Mouse (Mus musculus) spleen, postnatal 36 days (tissue): ENCODE results near the gene Platr17.

ENCODE experiments used
- DNase-seq, 2 experiments: peaks; one replicate each; pipeline ENCODE4 v3.0.0; 2022; ENCODE audit warnings: low spot score in 2 of 2, mixed read lengths in 1 of 2

Gene Platr17

GRCm38 (mm10) chr17:33919351-33920281 is 14.7 kb downstream of the Platr17 start:
- peak; percentile 94 to 95 for DNase-seq

- peak; percentile 84 to 85 for DNase-seq
Measured at GRCm38 (mm10) chr17:33920282-33921097, 15.6 kb downstream of the Platr17 start.

GRCm38 (mm10) chr17:33921361-33921760 is 16.4 kb downstream of the Platr17 start:
- no peak for DNase-seq

GRCm38 (mm10) chr17:33924577-33925283 is 19.8 kb downstream of the Platr17 start:
- DNase-seq: no peak

GRCm38 (mm10) chr17:33925406-33926116 is 20.6 kb downstream of the Platr17 start:
- DNase-seq: no peak

- DNase-seq: no peak
Measured at GRCm38 (mm10) chr17:33926207-33926932, 21.4 kb downstream of the Platr17 start.

- DNase-seq: no peak
Measured at GRCm38 (mm10) chr17:33928251-33928947, 23.5 kb downstream of the Platr17 start.

- peak; percentile 88 to 91 for DNase-seq
Measured at GRCm38 (mm10) chr17:33929371-33930279, 24.7 kb downstream of the Platr17 start, which contains the start of gene Rgl2. Gene Rgl2 (plus strand): TSS chr17:33929543.

GRCm38 (mm10) chr17:33930280-33931158 is 25.6 kb downstream of the Platr17 start:
- DNase-seq: peak; percentile 69 to 72

GRCm38 (mm10) chr17:33931159-33931866 is 26.4 kb downstream of the Platr17 start:
- no peak for DNase-seq

- no peak for DNase-seq
Measured at GRCm38 (mm10) chr17:33931947-33932346, 27.0 kb downstream of the Platr17 start.

GRCm38 (mm10) chr17:33932448-33932847 is 27.5 kb downstream of the Platr17 start:
- no peak for DNase-seq

- DNase-seq: no peak
Measured at GRCm38 (mm10) chr17:33932970-33933369, 28.0 kb downstream of the Platr17 start.

GRCm38 (mm10) chr17:33935422-33936055 is 30.6 kb downstream of the Platr17 start:
- DNase-seq: no peak

GRCm38 (mm10) chr17:33936993-33937392 is 32.1 kb downstream of the Platr17 start:
- DNase-seq: no peak

GRCm38 (mm10) chr17:33938783-33939182 is 33.8 kb downstream of the Platr17 start:
- DNase-seq: no peak
